Mouse (Mus musculus) cerebellum, adult 2 months (tissue): ENCODE results near the gene Mpv17l2.

Source experiments
- CTCF ChIP-seq: fragments of 200-500 bp; IDR thresholded peaks from 2 replicates; pipeline ENCODE4 v1.5.1; 2011; ENCODE audit warnings: low read depth, mild to moderate bottlenecking, control low read depth, low read length, moderate library complexity, borderline replicate concordance; ENCODE audit not compliant: insufficient read depth
- POLR2A ChIP-seq: fragments of 200-500 bp; IDR thresholded peaks from 2 replicates; pipeline ENCODE4 v1.6.1; 2011; ENCODE audit warnings: low read length, control low read depth, borderline replicate concordance; ENCODE audit not compliant: insufficient read depth

GRCm38 (mm10) chr8:70743656-70744590 is 16.8 kb downstream of the Mpv17l2 start:
- TF ChIP-seq CTCF (no peak), POLR2A (no peak)
